Mouse (Mus musculus) cerebellum, adult (tissue): ENCODE data around the gene Bloc1s1.

Source experiments
- ATAC-seq: cut with Nextera tagmentation; 2 replicates; pipeline ENCODE4 v1.9.2; 2017; ENCODE audit warnings: mild to moderate bottlenecking, moderate library complexity, mixed read lengths; ENCODE audit not compliant: insufficient number of reproducible peaks, low FRiP score, low TSS enrichment

Gene Bloc1s1

GRCm38 (mm10) chr10:128888941-128889827 lies 34.7 kb downstream of the Bloc1s1 start:
- no peak for ATAC-seq

DNA sequence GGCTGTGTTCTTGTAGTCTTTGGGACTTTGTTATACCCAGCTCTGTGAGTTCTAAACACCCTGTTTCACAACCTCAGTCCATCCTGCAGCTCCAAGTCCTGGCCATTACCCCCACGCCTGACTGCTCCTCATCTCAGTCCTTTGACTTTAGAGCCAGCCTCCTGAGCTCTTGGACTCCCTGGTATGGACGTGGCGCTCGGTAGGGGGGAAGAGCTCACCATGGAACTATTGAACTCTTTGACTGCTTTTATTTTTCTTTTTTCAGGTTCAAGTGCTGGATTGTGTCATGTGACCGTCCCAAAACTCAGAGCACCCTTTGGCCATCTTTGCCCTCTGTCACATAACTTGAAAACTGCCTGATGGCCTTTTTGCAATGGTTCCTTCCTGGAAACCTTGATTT lies 41.8 kb downstream of the Bloc1s1 start:
- no peak for ATAC-seq

DNA sequence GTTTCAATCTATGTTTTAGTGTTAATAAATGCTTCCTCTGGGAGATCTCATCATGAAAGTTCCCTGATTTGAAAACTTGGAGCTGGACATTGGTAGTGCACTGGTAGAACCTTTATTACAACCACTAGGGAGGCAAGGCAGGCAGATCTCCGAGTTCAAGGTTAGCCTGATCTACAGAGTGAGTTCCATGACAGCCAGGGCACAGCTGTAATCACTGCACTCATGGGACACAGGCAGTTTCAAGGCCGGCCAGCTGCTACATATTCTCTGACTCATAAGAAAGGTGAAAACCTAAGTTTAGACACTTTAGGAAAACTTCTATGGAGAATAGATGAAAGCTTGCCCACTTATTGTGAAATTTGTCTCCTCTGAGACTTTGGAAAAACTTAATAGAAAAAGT lies 45.0 kb downstream of the Bloc1s1 start:
- ATAC-seq, result no peak

DNA sequence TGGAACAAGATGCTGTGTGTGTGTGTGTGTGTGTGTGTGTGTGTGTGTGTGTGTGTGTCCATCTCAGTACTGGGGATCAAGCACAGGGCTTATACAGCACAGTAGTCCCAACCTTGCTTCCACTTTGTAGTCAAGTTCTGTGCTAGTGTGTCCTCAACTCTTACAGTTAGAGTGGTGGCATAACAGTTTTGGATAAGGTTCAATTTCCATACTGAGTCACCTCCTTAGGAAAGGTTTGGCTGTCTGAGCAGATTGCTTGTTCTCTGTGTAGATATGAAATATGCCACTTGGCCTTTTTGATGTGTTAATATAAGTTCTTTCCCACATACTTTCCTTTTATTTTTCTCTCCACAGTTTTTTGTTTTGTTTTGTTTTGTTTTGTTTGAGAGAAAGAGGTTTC lies 45.5 kb downstream of the Bloc1s1 start:
- no peak for ATAC-seq

DNA sequence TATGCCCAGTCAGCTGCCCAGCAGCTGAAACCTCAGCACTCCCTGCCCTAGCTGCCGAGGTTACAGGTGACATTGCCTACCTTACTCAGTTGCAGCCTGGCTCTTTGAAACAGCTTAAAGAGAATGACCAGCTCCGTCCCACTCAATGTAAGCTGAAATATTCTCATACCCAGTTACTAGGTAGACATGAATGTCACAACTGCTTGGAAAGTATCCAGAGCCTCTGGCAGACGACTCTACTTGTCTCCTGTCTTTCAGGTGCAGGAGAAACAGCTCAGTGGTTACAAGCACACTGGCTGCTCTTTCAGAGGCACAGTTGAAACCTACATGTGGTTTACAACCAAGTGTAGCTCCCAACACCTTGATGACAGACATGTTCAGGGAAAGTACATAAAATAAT lies 53.5 kb downstream of the Bloc1s1 start:
- ATAC-seq, result no peak
